Mouse (Mus musculus) liver, embryonic 12.5 days (tissue): Measurements from ENCODE around the gene Klhl20. TPM values are rescaled to one million over a fixed set of nuclear protein-coding genes. Genes with fewer than 3 reads are reported as not detected.

Source experiments
- ATAC-seq: fragments of 200-750 bp; cut with Nextera tagmentation; 2 replicates; pipeline ENCODE4 v1.8.0; 2017; ENCODE audit warnings: moderate number of reproducible peaks, mild to moderate bottlenecking, moderate library complexity
- H3K27ac ChIP-seq: fragments of 300-500 bp; sonication (generic); 2 replicates; pipeline ENCODE4 v1.5.1; 2016; ENCODE audit warnings: mild to moderate bottlenecking
- H3K27me3 ChIP-seq: fragments of 300-500 bp; sonication (generic); replicated peaks from 2 replicates; pipeline ENCODE4 v1.6.1; 2016; ENCODE audit warnings: mild to moderate bottlenecking, moderate library complexity
- H3K36me3 ChIP-seq: fragments of 300-500 bp; sonication (generic); 2 replicates; pipeline ENCODE4 v1.6.1; 2016; ENCODE audit warnings: mild to moderate bottlenecking, moderate library complexity
- H3K4me1 ChIP-seq: fragments of 300-500 bp; sonication (generic); 2 replicates; pipeline ENCODE4 v1.6.1; 2016
- H3K4me2 ChIP-seq: fragments of 300-500 bp; sonication (generic); 2 replicates; pipeline ENCODE4 v1.6.1; 2016; ENCODE audit warnings: mild to moderate bottlenecking, moderate library complexity
- H3K4me3 ChIP-seq: fragments of 300-500 bp; sonication (generic); 2 replicates; pipeline ENCODE4 v1.5.1; 2016; ENCODE audit warnings: mild to moderate bottlenecking, moderate library complexity
- H3K9ac ChIP-seq: fragments of 300-500 bp; sonication (generic); 2 replicates; pipeline ENCODE4 v1.6.1; 2016; ENCODE audit warnings: mild to moderate bottlenecking, moderate library complexity
- H3K9me3 ChIP-seq: fragments of 300-500 bp; sonication (generic); replicated peaks from 2 replicates; pipeline ENCODE4 v1.6.1; 2016; ENCODE audit warnings: mild to moderate bottlenecking, moderate library complexity
- WGBS: fragments of 180-500 bp; shearing (Covaris S2); methylation state at CpG from one replicate; pipeline ENCODE4 v1.1.7; 2016; ENCODE audit not compliant: insufficient replicate concordance; 5-methylcytosine and 5-hydroxymethylcytosine counted together
- polyA plus RNA-seq: library from polyadenylated mRNA; unstranded; fragments of >200 nt; fragmentation: Nextera tagmentation; extraction: Ambion mirVana; gene quantifications from 2 replicates; pipeline ENCODE4 v1.2.1, GENCODE M21; 2016

Klhl20 gene
- polyA plus RNA-seq, 1 experiment from 2014 or later = 9.6 TPM

- Histone ChIP-seq H3K9me3 (no peaks in the 10 kb centered on the region), H3K4me2 (peak within 1 kb of the TSS; percentile 90), H3K27ac (peak within 1 kb of the TSS; percentile 79), H3K4me1 (peaks cover 37% of the 10 kb centered on the region), H3K9ac (peak within 1 kb of the TSS; percentile 83), H3K4me3 (peak within 1 kb of the TSS; percentile 71), H3K27me3 (no peaks in the 10 kb centered on the region), H3K36me3 (peaks cover 30% of the 10 kb centered on the region)
- under 1% methylated on average over 57 of the region's 57 CpGs for WGBS
- peak; percentile 92 for ATAC-seq
Measured at GRCm38 (mm10) chr1:161070352-161071271, 60.7 kb downstream of the Klhl20 start, which contains the start of the genes Dars2 and Cenpl. Gene Dars2, minus strand, starts transcription at chr1:161070658. Gene Cenpl, plus strand, starts transcription at chr1:161070713.

DNA sequence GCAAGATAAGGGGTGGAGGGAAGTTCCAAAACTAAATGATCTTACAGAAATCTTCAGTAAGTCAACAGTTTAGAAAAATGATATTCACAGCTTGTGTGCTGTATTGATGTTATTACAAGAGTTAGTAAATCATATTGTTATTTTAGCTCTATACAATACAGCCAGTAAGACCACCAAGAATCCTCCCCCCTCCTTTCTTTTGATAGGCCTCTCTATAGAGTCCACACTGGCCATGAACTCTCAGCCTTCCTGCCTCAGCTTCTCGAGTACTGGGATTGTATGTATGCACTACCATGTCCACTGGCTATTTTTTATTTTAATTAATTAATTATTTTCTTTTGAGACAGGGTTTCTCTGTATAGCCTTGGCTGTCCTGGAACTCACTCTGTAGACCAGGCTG, 68.0 kb downstream of the Klhl20 start:
- 81% methylated on average over 1 of the region's 1 CpGs for WGBS
- no peak overlapping the region for H3K9ac ChIP-seq
- no peak overlapping the region for H3K4me3 ChIP-seq
- no peak overlapping the region for H3K4me2 ChIP-seq
- no peak overlapping the region for H3K27ac ChIP-seq
- H3K27me3 ChIP-seq = no peaks in the 10 kb centered on the region
- H3K4me1 ChIP-seq = no peaks in the 10 kb centered on the region
- peaks cover 53% of the 10 kb centered on the region for H3K36me3 ChIP-seq
- no peaks in the 10 kb centered on the region for H3K9me3 ChIP-seq
- no peak for ATAC-seq

GRCm38 (mm10) chr1:161057164-161057563, 74.1 kb downstream of the Klhl20 start:
- Histone ChIP-seq H3K9ac (no peak overlapping the region), H3K4me1 (no peaks in the 10 kb centered on the region), H3K9me3 (no peaks in the 10 kb centered on the region), H3K4me2 (no peak overlapping the region), H3K27me3 (no peaks in the 10 kb centered on the region), H3K36me3 (peaks cover 73% of the 10 kb centered on the region), H3K27ac (no peak overlapping the region), H3K4me3 (no peak overlapping the region)
- 87% methylated on average over 1 of the region's 1 CpGs for WGBS
- no peak for ATAC-seq

GRCm38 (mm10) chr1:161046972-161047371, 84.3 kb downstream of the Klhl20 start:
- Histone ChIP-seq H3K9me3 (no peaks in the 10 kb centered on the region), H3K4me1 (no peaks in the 10 kb centered on the region), H3K4me2 (no peak overlapping the region), H3K4me3 (no peak overlapping the region), H3K36me3 (peaks cover 95% of the 10 kb centered on the region), H3K27me3 (no peaks in the 10 kb centered on the region), H3K9ac (no peak overlapping the region), H3K27ac (no peak overlapping the region)
- WGBS = 62% methylated on average over 3 of the region's 3 CpGs
- ATAC-seq = no peak

- Histone ChIP-seq H3K9ac (no peak overlapping the region), H3K4me3 (no peak overlapping the region), H3K4me1 (peaks cover 24% of the 10 kb centered on the region), H3K9me3 (no peaks in the 10 kb centered on the region), H3K36me3 (peaks cover 91% of the 10 kb centered on the region), H3K27ac (no peak overlapping the region), H3K4me2 (no peak overlapping the region), H3K27me3 (no peaks in the 10 kb centered on the region)
- 77% methylated on average over 7 of the region's 7 CpGs for WGBS
- ATAC-seq = no peak
Measured at GRCm38 (mm10) chr1:161041261-161042020, 89.9 kb downstream of the Klhl20 start.

- Histone ChIP-seq H3K4me2 (no peak overlapping the region), H3K9ac (no peak overlapping the region), H3K9me3 (no peaks in the 10 kb centered on the region), H3K4me3 (no peak overlapping the region), H3K27ac (peak overlapping the region; percentile 85), H3K36me3 (peaks cover 91% of the 10 kb centered on the region), H3K27me3 (no peaks in the 10 kb centered on the region), H3K4me1 (peaks cover 24% of the 10 kb centered on the region)
- ATAC-seq = no peak
Measured at GRCm38 (mm10) chr1:161040855-161041254, 90.5 kb downstream of the Klhl20 start.

DNA sequence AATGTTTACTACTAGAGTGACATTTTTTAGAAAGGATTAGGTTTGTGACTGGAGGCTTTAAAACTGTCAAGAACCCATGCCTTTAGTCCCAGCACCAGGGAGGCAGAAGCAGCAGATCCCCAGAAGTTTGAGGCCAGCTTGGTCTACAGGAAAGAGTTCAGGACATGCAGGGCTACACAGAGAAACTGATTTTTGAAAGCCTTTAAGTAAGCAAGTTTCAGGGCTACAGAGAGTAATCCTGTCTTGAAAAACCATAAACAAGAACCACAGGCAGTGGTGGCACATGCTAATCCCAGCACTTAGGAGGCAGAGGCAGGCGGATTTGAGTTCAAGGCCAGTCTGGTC, 90.9 kb downstream of the Klhl20 start:
- Histone ChIP-seq H3K27ac (peak overlapping the region; percentile 85), H3K36me3 (peaks cover 91% of the 10 kb centered on the region)

GRCm38 (mm10) chr1:161039741-161040425, 91.4 kb downstream of the Klhl20 start:
- Histone ChIP-seq H3K27me3 (no peaks in the 10 kb centered on the region), H3K4me1 (peaks cover 24% of the 10 kb centered on the region), H3K9me3 (no peaks in the 10 kb centered on the region), H3K4me2 (no peak overlapping the region), H3K27ac (peak overlapping the region; percentile 85), H3K4me3 (no peak overlapping the region), H3K36me3 (peaks cover 85% of the 10 kb centered on the region), H3K9ac (no peak overlapping the region)
- 5% methylated on average over 3 of the region's 3 CpGs for WGBS
- peak; percentile 66 for ATAC-seq

More for the DNA sequence above, 90.9 kb downstream of the Klhl20 start:
- Histone ChIP-seq H3K4me3 (no peak overlapping the region), H3K4me1 (peaks cover 24% of the 10 kb centered on the region), H3K9me3 (no peaks in the 10 kb centered on the region), H3K27me3 (no peaks in the 10 kb centered on the region), H3K4me2 (no peak overlapping the region), H3K9ac (no peak overlapping the region)
- no peak; the same call in 1 of the 2 replicates for ATAC-seq
- WGBS = 71% methylated on average over 1 of the region's 1 CpGs

GRCm38 (mm10) chr1:161038968-161039721, 92.2 kb downstream of the Klhl20 start:
- peak overlapping the region; percentile 35 for H3K9ac ChIP-seq
- H3K4me1 ChIP-seq = peaks cover 26% of the 10 kb centered on the region
- no peak overlapping the region for H3K4me2 ChIP-seq
- peak overlapping the region; percentile 85 for H3K27ac ChIP-seq
- peak; percentile 45 for ATAC-seq
- no peaks in the 10 kb centered on the region for H3K9me3 ChIP-seq
- 9% methylated on average over 3 of the region's 3 CpGs for WGBS
- H3K4me3 ChIP-seq = no peak overlapping the region
- no peaks in the 10 kb centered on the region for H3K27me3 ChIP-seq
- peaks cover 78% of the 10 kb centered on the region for H3K36me3 ChIP-seq
